Mouse (Mus musculus): ENCODE data around the gene Rps27a. TPM values are rescaled to one million over a fixed set of nuclear protein-coding genes. Genes with fewer than 3 reads are reported as not detected.

The Rps27a gene
- total RNA-seq (2014; rRNA removed) (499 and 521 TPM in 2 replicates), polyA plus RNA-seq (2012; rRNA removed) (58.8 and 67.0 TPM in 2 replicates)

DNA sequence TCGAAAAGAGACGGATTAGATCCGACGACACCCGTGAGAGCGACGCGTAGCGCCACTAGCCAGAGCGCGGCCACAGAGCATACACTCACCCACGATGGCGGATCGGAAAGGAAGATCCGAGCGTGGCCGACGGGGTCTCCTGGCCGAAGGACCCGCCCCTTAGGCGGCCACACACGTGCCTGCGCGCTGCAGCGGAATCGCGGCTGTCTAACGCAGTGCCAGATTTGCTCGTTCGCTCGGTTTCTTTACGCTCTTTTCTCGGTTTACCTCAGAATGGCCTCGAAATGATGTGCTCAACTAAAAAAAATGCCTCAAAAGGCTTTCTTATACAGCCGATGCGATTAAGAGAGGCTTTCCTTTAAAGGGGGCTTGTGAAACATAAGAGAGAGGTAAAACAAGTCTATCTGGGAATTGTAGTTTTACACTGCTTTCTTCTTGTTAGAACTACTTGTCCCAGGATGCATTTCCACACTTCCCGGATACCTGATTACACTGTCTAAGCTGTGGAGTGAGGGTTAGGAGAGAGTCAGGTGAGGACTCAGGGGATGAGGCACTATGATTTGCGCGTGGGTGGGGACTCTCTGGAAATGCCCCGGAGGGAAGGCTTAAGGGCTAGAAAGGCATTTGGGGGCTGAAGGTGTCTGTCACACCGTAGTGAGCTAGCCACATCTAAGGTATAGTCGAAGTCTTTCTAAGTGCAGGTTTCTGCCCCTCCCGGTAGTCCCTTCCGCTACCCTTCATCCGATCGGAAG is at the start of gene Rps27a, which contains the start of gene Clhc1:
Gene Rps27a, minus strand, starts transcription at position 358 of the 752 bp plus-strand sequence.
Gene Clhc1, plus strand, starts transcription at position 199 of the 752 bp plus-strand sequence.
- under 1% methylated on average over 46 of the region's 46 CpGs for WGBS
- Histone ChIP-seq H3K27me3 (ENCODE audit: control insufficient read depth, insufficient read depth, low read length) (no peaks in the 10 kb centered on the region), H3K4me1 (ENCODE audit: control insufficient read depth, insufficient read depth, low read length) (peaks cover 10% of the 10 kb centered on the region; the same call in 1 of the 2 replicates), H3K36me3 (ENCODE audit: control insufficient read depth, insufficient read depth, low read length) (peaks cover 24% of the 10 kb centered on the region), H3K79me2 (ENCODE audit: control insufficient read depth, insufficient read depth, low read length) (peaks cover 5% of the 10 kb centered on the region; the same call in 1 of the 2 replicates), H3K9ac (ENCODE audit: low read depth, low read length) (peak within 1 kb of the TSS; percentile 85), H3K4me3 (ENCODE audit: insufficient read depth, low read depth, low read length) (peak within 1 kb of the TSS; percentile 95), H3K27ac (replicated peaks; ENCODE audit: insufficient read depth, low read depth, low read length) (peak within 1 kb of the TSS; percentile 81)
- DNase-seq (ENCODE audit: extremely low read depth, low read depth, low spot score): peak; percentile 98
- TF ChIP-seq CTCF (IDR thresholded peaks at IDR 0.05; ENCODE audit: low read depth, low read length): no peak
- peak; percentile 90 for TF ChIP-seq POLR2A (IDR thresholded peaks at IDR 0.05; ENCODE audit: extremely low read depth, insufficient read depth, low read length)

DNA sequence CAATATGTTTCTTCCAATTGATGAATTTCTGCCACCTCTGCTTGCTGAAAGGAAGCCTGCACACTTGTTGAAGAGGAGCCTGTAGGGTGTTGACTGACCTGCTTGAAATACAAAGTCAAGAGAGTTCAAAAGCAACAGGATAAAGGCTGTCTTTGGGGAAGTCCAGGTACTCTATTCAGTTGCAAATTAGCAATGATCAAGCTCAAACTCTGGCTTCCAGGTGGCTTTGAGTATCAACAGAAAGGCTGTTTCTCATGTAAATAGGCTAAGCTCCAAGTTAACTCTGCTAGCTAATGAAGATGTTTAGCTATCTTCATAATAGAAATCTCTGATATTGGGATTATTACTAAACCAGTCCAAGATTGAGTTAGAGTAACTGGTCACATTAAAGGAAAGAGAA is 49.2 kb upstream of the Rps27a start:
- no peak for DNase-seq (ENCODE audit: extremely low read depth, low read depth, low spot score)
- H3K9ac ChIP-seq (ENCODE audit: low read depth, low read length): no peak overlapping the region
- H3K4me1 ChIP-seq (ENCODE audit: control insufficient read depth, insufficient read depth, low read length): no peaks in the 10 kb centered on the region
- no peak overlapping the region for H3K27ac ChIP-seq (replicated peaks; ENCODE audit: insufficient read depth, low read depth, low read length)
- H3K79me2 ChIP-seq (ENCODE audit: control insufficient read depth, insufficient read depth, low read length): no peaks in the 10 kb centered on the region
- H3K36me3 ChIP-seq (ENCODE audit: control insufficient read depth, insufficient read depth, low read length): no peaks in the 10 kb centered on the region
- H3K27me3 ChIP-seq (ENCODE audit: control insufficient read depth, insufficient read depth, low read length): no peaks in the 10 kb centered on the region; the same call in 1 of the 2 replicates
- H3K4me3 ChIP-seq (ENCODE audit: insufficient read depth, low read depth, low read length): no peak overlapping the region
- no peak for TF ChIP-seq CTCF (IDR thresholded peaks at IDR 0.05; ENCODE audit: low read depth, low read length)
- no peak for TF ChIP-seq POLR2A (IDR thresholded peaks at IDR 0.05; ENCODE audit: extremely low read depth, insufficient read depth, low read length)

DNA sequence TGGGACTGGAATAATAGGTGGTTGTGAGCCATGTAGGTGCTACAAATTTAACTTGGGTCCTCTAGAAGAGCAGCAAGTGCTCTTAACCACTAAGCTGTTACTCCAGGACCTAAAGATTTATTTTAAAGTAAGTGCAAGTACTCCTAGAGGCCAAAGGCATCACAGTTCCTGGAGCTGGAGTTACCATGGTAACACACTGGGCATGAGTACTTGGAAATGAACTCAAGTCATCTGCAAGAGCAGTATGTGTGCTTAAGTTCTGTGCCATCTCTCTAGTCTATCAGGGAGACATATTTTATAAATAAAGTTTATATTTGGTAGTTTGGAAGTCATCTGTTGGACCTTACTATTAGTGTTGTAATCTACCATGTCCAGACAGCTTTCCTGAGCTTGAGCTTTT is 47.3 kb upstream of the Rps27a start:
- no peaks in the 10 kb centered on the region for H3K79me2 ChIP-seq (ENCODE audit: control insufficient read depth, insufficient read depth, low read length)
- no peak overlapping the region for H3K4me3 ChIP-seq (ENCODE audit: insufficient read depth, low read depth, low read length)
- no peaks in the 10 kb centered on the region for H3K4me1 ChIP-seq (ENCODE audit: control insufficient read depth, insufficient read depth, low read length)
- no peak overlapping the region for H3K27ac ChIP-seq (replicated peaks; ENCODE audit: insufficient read depth, low read depth, low read length)
- TF ChIP-seq POLR2A (IDR thresholded peaks at IDR 0.05; ENCODE audit: extremely low read depth, insufficient read depth, low read length) (no peak), CTCF (IDR thresholded peaks at IDR 0.05; ENCODE audit: low read depth, low read length) (no peak)
- H3K9ac ChIP-seq (ENCODE audit: low read depth, low read length): no peak overlapping the region
- no peak for DNase-seq (ENCODE audit: extremely low read depth, low read depth, low spot score)
- H3K36me3 ChIP-seq (ENCODE audit: control insufficient read depth, insufficient read depth, low read length): no peaks in the 10 kb centered on the region
- H3K27me3 ChIP-seq (ENCODE audit: control insufficient read depth, insufficient read depth, low read length): no peaks in the 10 kb centered on the region

DNA sequence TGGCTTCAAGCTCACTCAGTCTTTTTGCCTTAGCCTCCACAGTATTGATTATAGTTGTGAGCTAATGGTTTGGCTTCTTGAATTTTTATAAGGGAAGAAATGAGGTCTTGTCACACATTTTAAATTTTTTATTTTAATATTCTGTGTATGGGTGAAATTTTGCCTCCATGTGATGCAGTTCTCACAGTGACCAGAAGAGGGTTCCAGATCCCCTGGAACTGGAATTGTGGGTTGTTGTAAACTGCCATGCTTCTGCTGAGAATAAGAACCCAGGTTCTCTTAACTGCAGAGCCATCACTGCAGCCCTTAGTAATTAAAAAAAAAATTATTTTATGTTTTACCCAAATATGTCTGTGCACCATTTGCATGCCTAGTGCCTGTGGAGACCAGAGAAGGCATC is 31.7 kb upstream of the Rps27a start:
- no peaks in the 10 kb centered on the region for H3K36me3 ChIP-seq (ENCODE audit: control insufficient read depth, insufficient read depth, low read length)
- H3K4me3 ChIP-seq (ENCODE audit: insufficient read depth, low read depth, low read length): no peak overlapping the region
- H3K27me3 ChIP-seq (ENCODE audit: control insufficient read depth, insufficient read depth, low read length): no peaks in the 10 kb centered on the region
- H3K27ac ChIP-seq (replicated peaks; ENCODE audit: insufficient read depth, low read depth, low read length): no peak overlapping the region
- peak; percentile 10 for DNase-seq (ENCODE audit: extremely low read depth, low read depth, low spot score)
- TF ChIP-seq CTCF (IDR thresholded peaks at IDR 0.05; ENCODE audit: low read depth, low read length): peak; percentile 28
- TF ChIP-seq POLR2A (IDR thresholded peaks at IDR 0.05; ENCODE audit: extremely low read depth, insufficient read depth, low read length): no peak
- H3K9ac ChIP-seq (ENCODE audit: low read depth, low read length): no peak overlapping the region
- no peaks in the 10 kb centered on the region for H3K4me1 ChIP-seq (ENCODE audit: control insufficient read depth, insufficient read depth, low read length)
- no peaks in the 10 kb centered on the region for H3K79me2 ChIP-seq (ENCODE audit: control insufficient read depth, insufficient read depth, low read length)

DNA sequence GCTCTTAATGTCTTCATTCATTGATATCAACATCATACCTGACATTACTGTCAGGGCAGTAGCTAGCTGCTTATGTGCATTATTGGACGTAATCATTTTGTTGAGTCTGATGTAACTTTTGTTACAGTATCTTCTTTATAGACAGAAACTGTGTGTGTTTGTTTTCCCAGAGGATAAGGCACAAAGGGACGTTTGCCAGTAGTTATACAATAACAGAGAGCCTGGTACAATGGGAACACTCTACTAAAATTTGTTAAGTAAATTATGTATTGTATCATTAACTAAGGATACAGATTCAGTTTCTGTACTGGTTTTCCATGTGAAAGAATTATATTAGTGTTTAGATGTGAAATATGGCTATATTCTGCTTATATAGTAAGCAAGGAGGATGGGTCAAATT is 24.7 kb upstream of the Rps27a start:
- Histone ChIP-seq H3K27ac (replicated peaks; ENCODE audit: insufficient read depth, low read depth, low read length) (no peak overlapping the region), H3K36me3 (ENCODE audit: control insufficient read depth, insufficient read depth, low read length) (no peaks in the 10 kb centered on the region), H3K4me1 (ENCODE audit: control insufficient read depth, insufficient read depth, low read length) (no peaks in the 10 kb centered on the region; the same call in 1 of the 2 replicates), H3K79me2 (ENCODE audit: control insufficient read depth, insufficient read depth, low read length) (no peaks in the 10 kb centered on the region), H3K4me3 (ENCODE audit: insufficient read depth, low read depth, low read length) (no peak overlapping the region), H3K27me3 (ENCODE audit: control insufficient read depth, insufficient read depth, low read length) (no peaks in the 10 kb centered on the region), H3K9ac (ENCODE audit: low read depth, low read length) (no peak overlapping the region)
- WGBS: 18% methylated on average over 2 of the region's 2 CpGs
- DNase-seq (ENCODE audit: extremely low read depth, low read depth, low spot score): peak; percentile 56
- TF ChIP-seq POLR2A (IDR thresholded peaks at IDR 0.05; ENCODE audit: extremely low read depth, insufficient read depth, low read length) (no peak), CTCF (IDR thresholded peaks at IDR 0.05; ENCODE audit: low read depth, low read length) (no peak)

DNA sequence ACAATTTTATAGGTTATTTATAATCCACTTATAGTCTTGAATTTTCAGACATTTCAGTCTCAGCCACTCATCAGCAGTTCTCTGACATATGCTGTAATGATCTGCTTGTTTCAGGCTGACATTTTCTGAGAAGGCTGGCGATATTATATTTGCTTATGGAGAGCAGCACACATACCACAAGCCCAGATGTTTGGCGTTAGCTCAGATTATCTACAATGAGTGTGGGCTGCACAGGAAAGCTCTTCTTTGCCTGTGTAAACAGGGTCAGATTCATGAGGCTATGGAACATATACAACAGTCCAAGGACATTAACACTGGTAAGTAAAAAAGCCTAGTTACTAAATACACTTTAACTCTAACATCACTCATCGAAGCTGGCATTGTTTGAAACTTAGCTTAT is 23.6 kb upstream of the Rps27a start:
- DNase-seq (ENCODE audit: extremely low read depth, low read depth, low spot score): no peak
- Histone ChIP-seq H3K9ac (ENCODE audit: low read depth, low read length) (no peak overlapping the region), H3K4me3 (ENCODE audit: insufficient read depth, low read depth, low read length) (no peak overlapping the region), H3K79me2 (ENCODE audit: control insufficient read depth, insufficient read depth, low read length) (no peaks in the 10 kb centered on the region), H3K36me3 (ENCODE audit: control insufficient read depth, insufficient read depth, low read length) (no peaks in the 10 kb centered on the region), H3K4me1 (ENCODE audit: control insufficient read depth, insufficient read depth, low read length) (no peaks in the 10 kb centered on the region; the same call in 1 of the 2 replicates), H3K27ac (replicated peaks; ENCODE audit: insufficient read depth, low read depth, low read length) (no peak overlapping the region), H3K27me3 (ENCODE audit: control insufficient read depth, insufficient read depth, low read length) (no peaks in the 10 kb centered on the region)
- 57% methylated on average over 3 of the region's 3 CpGs for whole genome bisulfite sequencing
- TF ChIP-seq POLR2A (IDR thresholded peaks at IDR 0.05; ENCODE audit: extremely low read depth, insufficient read depth, low read length): no peak
- no peak for TF ChIP-seq CTCF (IDR thresholded peaks at IDR 0.05; ENCODE audit: low read depth, low read length)
